Mouse (Mus musculus) right cerebral cortex, postnatal 10 days (tissue): ENCODE results near the gene Foxo6.

Experiments
- DNase-seq, 2 experiments: peaks; one replicate each; pipeline ENCODE4 v3.0.0; 2021; ENCODE audit warnings: low spot score in 2 of 2

The Foxo6 gene

GRCm38 (mm10) chr4:120287290-120288111, at the start of gene Foxo6:
Foxo6 (minus strand) TSS chr4:120287349.
- DNase-seq, result peak; percentile 96

GRCm38 (mm10) chr4:120334316-120334715, 47.2 kb upstream of the Foxo6 start:
- no peak for DNase-seq

GRCm38 (mm10) chr4:120332934-120333421, 45.8 kb upstream of the Foxo6 start:
- peak in 1 of 2 experiments; percentile 24 for DNase-seq

- DNase-seq, result peak in 1 of 2 experiments; percentile 15
Measured at GRCm38 (mm10) chr4:120332405-120332933, 45.3 kb upstream of the Foxo6 start.

- DNase-seq, result peak in 1 of 2 experiments; percentile 17
Measured at GRCm38 (mm10) chr4:120331992-120332391, 44.8 kb upstream of the Foxo6 start.

GRCm38 (mm10) chr4:120331541-120331940, 44.4 kb upstream of the Foxo6 start:
- DNase-seq, result peak in 1 of 2 experiments; percentile 7

GRCm38 (mm10) chr4:120325748-120326147, 38.6 kb upstream of the Foxo6 start:
- DNase-seq, result peak in 1 of 2 experiments; percentile 18

- no peak for DNase-seq
Measured at GRCm38 (mm10) chr4:120325051-120325450, 37.9 kb upstream of the Foxo6 start.

GRCm38 (mm10) chr4:120323858-120324257, 36.7 kb upstream of the Foxo6 start:
- DNase-seq, result peak in 1 of 2 experiments; percentile 8

- peak in 1 of 2 experiments; percentile 59 for DNase-seq
Measured at GRCm38 (mm10) chr4:120323198-120323597, 36.0 kb upstream of the Foxo6 start.

- DNase-seq, result no peak
Measured at GRCm38 (mm10) chr4:120317541-120317940, 30.4 kb upstream of the Foxo6 start.

GRCm38 (mm10) chr4:120316716-120317115, 29.6 kb upstream of the Foxo6 start:
- DNase-seq, result peak in 1 of 2 experiments; percentile 15

GRCm38 (mm10) chr4:120314571-120314970, 27.4 kb upstream of the Foxo6 start:
- peak in 1 of 2 experiments; percentile 39 for DNase-seq

- DNase-seq, result peak in 1 of 2 experiments; percentile 8
Measured at GRCm38 (mm10) chr4:120313309-120313708, 26.2 kb upstream of the Foxo6 start.

GRCm38 (mm10) chr4:120304580-120304979, 17.4 kb upstream of the Foxo6 start:
- no peak for DNase-seq

GRCm38 (mm10) chr4:120299287-120299686, 12.1 kb upstream of the Foxo6 start:
- peak in 1 of 2 experiments; percentile 18 for DNase-seq

GRCm38 (mm10) chr4:120291106-120291822, 4.1 kb upstream of the Foxo6 start:
- peak; percentile 37 to 45 for DNase-seq

GRCm38 (mm10) chr4:120290486-120290885, 3.3 kb upstream of the Foxo6 start:
- DNase-seq, result peak in 1 of 2 experiments; percentile 24

GRCm38 (mm10) chr4:120289181-120289965, 2.2 kb upstream of the Foxo6 start:
- DNase-seq, result peak in 1 of 2 experiments; percentile 23

- peak; percentile 51 to 53 for DNase-seq
Measured at GRCm38 (mm10) chr4:120286761-120287241, 348 bp downstream of the Foxo6 start.

- DNase-seq, result peak in 1 of 2 experiments; percentile 22
Measured at GRCm38 (mm10) chr4:120285730-120286129, 1.4 kb downstream of the Foxo6 start.
